Mouse (Mus musculus) lung, adult 2 months (tissue): ENCODE results near the gene Lyplal1.

ENCODE experiments used
- CTCF ChIP-seq: fragments of 200-500 bp; IDR thresholded peaks from 2 replicates; pipeline ENCODE4 v1.5.1; 2011; ENCODE audit warnings: mild to moderate bottlenecking, low read length, control low read depth; ENCODE audit not compliant: insufficient read depth
- POLR2A ChIP-seq: fragments of 200-500 bp; IDR thresholded peaks from 2 replicates; pipeline ENCODE4 v1.6.1; 2011; ENCODE audit warnings: low read depth, mild to moderate bottlenecking, control low read depth, low read length, borderline replicate concordance; ENCODE audit errors: extremely low read depth

- TF ChIP-seq CTCF, result no peak
- no peak for TF ChIP-seq POLR2A
These were observed 33.3 kb upstream of the Lyplal1 start for GRCm38 (mm10) chr1:186150376-186150775.
